Mouse (Mus musculus): ENCODE measurements around the gene Pde10a. TPM values are rescaled to one million over a fixed set of nuclear protein-coding genes. Genes with fewer than 3 reads are reported as not detected.

The Pde10a gene
- polyA plus RNA-seq (2016; fragmentation: Nextera tagmentation; extraction: Ambion mirVana): 11.4 and 15.2 TPM in 2 replicates

DNA sequence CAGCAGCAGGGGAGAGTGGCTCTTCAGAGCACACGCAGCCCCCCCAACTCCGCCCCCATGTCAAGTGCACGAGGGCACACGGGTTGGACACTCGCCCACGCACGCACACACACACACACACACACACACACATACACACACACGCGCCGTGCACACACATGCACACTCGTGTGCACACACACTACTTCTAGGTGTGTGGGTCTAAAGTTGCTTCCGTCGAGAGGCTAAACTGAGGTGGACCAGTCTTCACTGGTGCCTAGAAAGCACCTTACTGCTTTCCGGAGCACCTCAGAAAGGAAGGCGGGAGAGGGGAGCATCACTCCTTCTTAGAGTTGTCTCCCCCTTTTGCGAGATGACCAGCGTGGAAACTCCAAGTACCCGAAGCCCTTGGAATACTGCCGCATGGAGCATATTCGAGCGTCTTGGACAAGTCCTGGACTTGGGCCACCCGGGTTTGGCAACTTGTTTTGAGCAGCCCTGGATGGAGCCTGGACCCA, at the start of gene Pde10a:
Gene Pde10a, plus strand, starts transcription at position 148 of the 497 bp plus-strand sequence.
- peak; percentile 62 for ATAC-seq (ENCODE audit: low FRiP score, low read depth)
- H3K36me3 ChIP-seq: no peaks in the 10 kb centered on the region
- peak within 1 kb of the TSS; percentile 54; the same call in 1 of the 2 replicates for H3K9ac ChIP-seq
- H3K27me3 ChIP-seq (replicated peaks): peaks cover 43% of the 10 kb centered on the region
- H3K9me3 ChIP-seq: no peaks in the 10 kb centered on the region
- peak within 1 kb of the TSS; percentile 41 for H3K4me3 ChIP-seq
- H3K27ac ChIP-seq: no peak within 1 kb of the TSS
- H3K4me1 ChIP-seq: peaks cover 17% of the 10 kb centered on the region
- 1% methylated on average over 22 of the region's 22 CpGs for WGBS
- peak within 1 kb of the TSS; percentile 75 for H3K4me2 ChIP-seq (replicated peaks)

DNA sequence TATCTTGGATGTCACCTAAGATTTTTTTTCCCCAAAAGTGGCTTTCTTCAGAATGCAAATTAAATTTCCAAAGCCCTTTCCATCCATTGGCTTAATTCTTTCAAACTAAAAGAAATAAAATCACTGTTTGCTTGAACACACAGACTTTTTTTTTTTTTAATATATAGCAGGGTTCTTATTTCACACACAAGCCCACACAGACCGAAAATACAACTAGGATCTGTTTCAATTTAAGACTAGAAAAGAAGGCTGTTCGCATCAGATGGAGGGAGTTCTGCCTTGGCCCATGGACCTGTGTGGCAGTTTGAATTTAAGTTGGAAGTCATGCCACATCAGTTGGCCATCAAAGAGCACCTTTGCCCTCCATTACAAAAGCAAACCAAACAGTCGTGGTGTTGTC, 46.6 kb upstream of the Pde10a start:
- Histone ChIP-seq H3K36me3 (no peaks in the 10 kb centered on the region), H3K4me2 (replicated peaks) (no peak overlapping the region), H3K4me3 (no peak overlapping the region), H3K4me1 (peaks cover 4% of the 10 kb centered on the region; the same call in 1 of the 2 replicates), H3K27ac (no peak overlapping the region), H3K27me3 (replicated peaks) (no peaks in the 10 kb centered on the region), H3K9me3 (no peaks in the 10 kb centered on the region), H3K9ac (no peak overlapping the region)
- whole genome bisulfite sequencing: 88% methylated on average over 3 of the region's 3 CpGs
- ATAC-seq (ENCODE audit: low FRiP score, low read depth): no peak

- H3K36me3 ChIP-seq: no peaks in the 10 kb centered on the region
- H3K27me3 ChIP-seq (replicated peaks): no peaks in the 10 kb centered on the region
- H3K4me3 ChIP-seq: no peak overlapping the region
- 59% methylated on average over 9 of the region's 9 CpGs for WGBS
- H3K9me3 ChIP-seq: no peaks in the 10 kb centered on the region
- peaks cover 4% of the 10 kb centered on the region; the same call in 1 of the 2 replicates for H3K4me1 ChIP-seq
- no peak overlapping the region for H3K9ac ChIP-seq
- ATAC-seq (ENCODE audit: low FRiP score, low read depth): no peak
- no peak overlapping the region for H3K27ac ChIP-seq
- H3K4me2 ChIP-seq (replicated peaks): no peak overlapping the region
Measured at GRCm38 (mm10) chr17:8479493-8480128, 45.6 kb upstream of the Pde10a start.

DNA sequence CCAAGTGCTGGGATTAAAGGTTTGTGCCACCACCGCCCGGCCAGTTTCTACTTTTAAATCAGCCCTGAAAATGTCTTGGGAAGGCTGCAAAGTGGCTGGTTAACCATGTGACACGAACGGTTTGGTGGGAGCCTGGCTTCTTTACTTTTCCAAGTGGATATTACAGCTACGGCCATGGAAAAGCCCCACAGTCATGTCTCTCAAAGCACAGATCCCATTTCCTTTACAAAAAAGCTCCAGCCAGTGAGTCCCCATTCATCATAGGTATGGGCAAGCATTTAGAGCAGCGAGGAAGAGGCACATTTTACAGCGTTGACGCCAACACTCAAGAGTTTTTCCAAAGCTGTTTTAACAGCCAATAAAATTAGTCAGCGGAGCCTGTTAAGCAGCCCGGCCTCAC, 43.4 kb upstream of the Pde10a start:
- 62% methylated on average over 10 of the region's 10 CpGs for WGBS
- H3K27me3 ChIP-seq (replicated peaks): no peaks in the 10 kb centered on the region

DNA sequence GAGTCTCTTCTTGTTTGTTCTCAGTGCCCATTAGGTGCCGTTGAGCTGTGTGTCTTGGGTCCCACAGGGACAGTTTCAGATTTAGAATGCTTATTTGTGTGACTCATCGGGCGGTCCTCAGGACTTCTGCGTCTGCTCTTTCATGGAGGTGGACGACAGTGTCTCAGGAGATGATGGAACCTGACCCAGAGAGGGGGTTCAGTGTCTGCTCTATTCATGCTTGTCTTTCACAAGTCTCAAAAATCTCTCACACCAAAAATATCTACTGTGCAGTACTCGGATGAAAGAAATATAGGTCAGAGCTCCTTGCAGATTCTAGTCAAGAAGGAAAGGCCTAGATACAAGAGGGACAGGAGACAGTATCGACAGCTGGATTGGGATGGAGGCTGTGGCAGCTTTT, 42.3 kb upstream of the Pde10a start:
- H3K4me3 ChIP-seq: no peak overlapping the region
- ATAC-seq (ENCODE audit: low FRiP score, low read depth): no peak
- no peak overlapping the region for H3K9ac ChIP-seq
- H3K27ac ChIP-seq: no peak overlapping the region
- H3K9me3 ChIP-seq: no peaks in the 10 kb centered on the region
- no peak overlapping the region for H3K4me2 ChIP-seq (replicated peaks)
- H3K36me3 ChIP-seq: no peaks in the 10 kb centered on the region
- no peaks in the 10 kb centered on the region for H3K27me3 ChIP-seq (replicated peaks)
- peaks cover 4% of the 10 kb centered on the region; the same call in 1 of the 2 replicates for H3K4me1 ChIP-seq
- WGBS: 77% methylated on average over 7 of the region's 7 CpGs

More for the DNA sequence above, 43.4 kb upstream of the Pde10a start:
- Histone ChIP-seq H3K9me3 (no peaks in the 10 kb centered on the region), H3K9ac (no peak overlapping the region), H3K36me3 (no peaks in the 10 kb centered on the region), H3K4me3 (no peak overlapping the region), H3K4me1 (peaks cover 4% of the 10 kb centered on the region; the same call in 1 of the 2 replicates), H3K27ac (no peak overlapping the region), H3K4me2 (replicated peaks) (no peak overlapping the region)
- no peak for ATAC-seq (ENCODE audit: low FRiP score, low read depth)

DNA sequence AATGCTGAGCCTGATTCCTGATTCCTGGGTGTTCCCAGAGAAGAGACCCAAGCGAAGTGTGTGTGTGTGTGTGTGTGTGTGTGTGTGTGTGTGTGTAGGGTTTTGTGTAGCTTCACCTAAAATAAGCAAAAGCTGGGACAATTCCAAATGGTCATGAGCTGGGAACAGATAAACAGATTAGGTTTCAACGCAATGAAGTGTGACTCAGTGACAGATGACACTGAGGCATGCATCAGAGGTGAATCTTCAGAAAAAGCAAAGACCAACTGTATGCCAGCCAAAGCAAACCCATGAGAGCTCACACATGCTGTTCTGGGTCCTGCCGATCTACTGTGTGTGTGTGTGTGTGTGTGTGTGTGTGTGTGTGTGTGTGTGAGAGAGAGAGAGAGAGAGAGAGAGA, 40.9 kb upstream of the Pde10a start:
- no peaks in the 10 kb centered on the region for H3K9me3 ChIP-seq
- H3K4me2 ChIP-seq (replicated peaks): no peak overlapping the region
- H3K27ac ChIP-seq: no peak overlapping the region
- no peak for ATAC-seq (ENCODE audit: low FRiP score, low read depth)
- no peak overlapping the region for H3K4me3 ChIP-seq
- peaks cover 4% of the 10 kb centered on the region; the same call in 1 of the 2 replicates for H3K4me1 ChIP-seq
- H3K36me3 ChIP-seq: no peaks in the 10 kb centered on the region
- H3K9ac ChIP-seq: no peak overlapping the region
- 67% methylated on average over 3 of the region's 3 CpGs for WGBS
- H3K27me3 ChIP-seq (replicated peaks): no peaks in the 10 kb centered on the region

DNA sequence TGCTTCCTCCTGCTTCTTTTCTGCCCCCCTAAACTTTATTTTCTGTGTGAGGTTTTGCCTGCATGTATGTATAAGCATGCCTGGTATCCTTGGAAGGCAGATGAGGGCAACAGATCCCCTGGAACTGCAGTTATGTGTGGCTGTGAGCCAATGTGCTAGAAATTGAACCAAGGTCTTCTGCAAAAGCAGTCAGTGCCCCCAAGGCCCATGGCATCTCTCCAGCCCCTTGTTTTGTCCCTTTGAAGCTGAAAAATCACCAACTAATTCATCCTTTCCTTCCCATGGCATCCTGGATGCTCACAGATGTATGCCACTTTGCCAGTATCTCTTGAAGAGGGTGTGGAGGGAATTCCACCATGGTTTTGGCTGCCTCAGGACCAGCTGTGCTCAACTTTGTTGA, 40.0 kb upstream of the Pde10a start:
- H3K27me3 ChIP-seq (replicated peaks): no peaks in the 10 kb centered on the region
- H3K36me3 ChIP-seq: no peaks in the 10 kb centered on the region
- no peak overlapping the region for H3K27ac ChIP-seq
- no peak for ATAC-seq (ENCODE audit: low FRiP score, low read depth)
- H3K4me3 ChIP-seq: no peak overlapping the region
- no peak overlapping the region for H3K9ac ChIP-seq
- no peaks in the 10 kb centered on the region for H3K9me3 ChIP-seq
- H3K4me1 ChIP-seq: peaks cover 4% of the 10 kb centered on the region; the same call in 1 of the 2 replicates
- H3K4me2 ChIP-seq (replicated peaks): no peak overlapping the region

- Histone ChIP-seq H3K27ac (no peak overlapping the region), H3K9ac (no peak overlapping the region), H3K9me3 (no peaks in the 10 kb centered on the region), H3K36me3 (no peaks in the 10 kb centered on the region), H3K4me2 (replicated peaks) (no peak overlapping the region), H3K4me3 (no peak overlapping the region), H3K27me3 (replicated peaks) (no peaks in the 10 kb centered on the region), H3K4me1 (no peaks in the 10 kb centered on the region)
- WGBS: 63% methylated on average over 12 of the region's 12 CpGs
- no peak for ATAC-seq (ENCODE audit: low FRiP score, low read depth)
Measured at GRCm38 (mm10) chr17:8487824-8488223, 37.3 kb upstream of the Pde10a start.

DNA sequence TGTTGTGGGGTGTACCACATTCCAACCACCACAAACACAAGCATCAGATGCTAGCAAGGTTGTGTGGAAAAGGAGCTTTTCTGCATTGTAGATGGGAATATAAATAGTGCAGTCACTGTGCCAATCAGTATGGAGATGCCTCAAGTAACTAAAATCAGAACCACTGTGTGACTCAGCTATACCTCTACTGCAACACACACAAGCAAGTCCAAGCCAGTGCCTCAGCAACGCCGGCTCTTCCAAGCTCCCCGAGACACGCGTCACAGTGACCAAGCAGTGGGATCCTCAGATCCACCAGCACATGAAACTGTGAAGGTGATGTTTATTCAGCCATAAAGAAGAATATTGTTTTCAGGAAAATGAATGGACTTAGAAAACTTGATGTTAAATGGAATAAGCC, 34.2 kb upstream of the Pde10a start:
- 88% methylated on average over 5 of the region's 5 CpGs for WGBS
- Histone ChIP-seq H3K36me3 (no peaks in the 10 kb centered on the region), H3K4me2 (replicated peaks) (no peak overlapping the region), H3K27ac (no peak overlapping the region), H3K4me1 (no peaks in the 10 kb centered on the region), H3K9ac (no peak overlapping the region), H3K4me3 (no peak overlapping the region), H3K9me3 (no peaks in the 10 kb centered on the region), H3K27me3 (replicated peaks) (no peaks in the 10 kb centered on the region)
- no peak for ATAC-seq (ENCODE audit: low FRiP score, low read depth)

DNA sequence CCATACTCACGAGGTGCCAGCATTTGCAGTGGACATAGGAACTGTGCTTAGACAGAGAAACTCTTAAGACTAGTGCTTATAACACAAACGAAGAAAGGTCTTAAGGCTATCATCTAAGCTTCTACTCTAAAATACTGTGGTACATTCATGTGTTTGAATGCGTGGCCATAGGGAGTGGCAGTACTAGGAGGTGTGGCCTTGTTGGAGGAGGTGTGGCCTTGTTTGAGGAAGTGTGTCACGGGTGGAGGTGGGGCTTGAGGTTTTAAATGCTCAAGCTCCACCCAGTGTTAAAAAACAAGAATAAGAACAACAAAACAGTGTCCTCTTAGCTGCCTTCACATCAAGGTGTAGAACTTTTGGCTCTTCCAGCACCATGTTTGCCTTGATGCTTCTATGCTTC, 31.7 kb upstream of the Pde10a start:
- Histone ChIP-seq H3K9ac (no peak overlapping the region), H3K4me3 (no peak overlapping the region), H3K4me1 (no peaks in the 10 kb centered on the region), H3K4me2 (replicated peaks) (no peak overlapping the region), H3K27me3 (replicated peaks) (no peaks in the 10 kb centered on the region; the same call in 1 of the 2 replicates), H3K27ac (no peak overlapping the region), H3K36me3 (no peaks in the 10 kb centered on the region), H3K9me3 (no peaks in the 10 kb centered on the region)
- WGBS: 88% methylated on average over 4 of the region's 4 CpGs
- ATAC-seq (ENCODE audit: low FRiP score, low read depth): no peak

DNA sequence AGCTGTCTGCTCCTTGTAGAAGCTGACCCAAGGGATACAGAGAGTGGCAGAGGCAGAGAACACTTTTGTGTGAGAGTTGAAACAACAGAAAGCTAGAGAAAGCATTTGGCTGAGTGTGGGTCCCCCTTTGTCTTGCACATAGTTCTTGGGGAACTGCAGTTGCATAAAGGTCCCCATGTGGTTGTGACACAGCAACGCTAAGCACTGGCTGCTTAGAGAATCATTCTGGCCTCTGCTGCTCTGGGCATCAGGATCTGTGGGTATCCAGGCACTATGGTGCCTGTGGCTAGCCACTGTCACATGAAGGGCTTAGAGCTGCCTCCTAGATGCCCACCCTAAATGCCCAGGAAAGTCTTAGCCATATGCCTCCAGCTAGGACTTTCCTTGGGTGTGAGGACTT, 27.0 kb upstream of the Pde10a start:
- Histone ChIP-seq H3K4me1 (no peaks in the 10 kb centered on the region), H3K9ac (no peak overlapping the region), H3K36me3 (no peaks in the 10 kb centered on the region), H3K27me3 (replicated peaks) (no peaks in the 10 kb centered on the region; the same call in 1 of the 2 replicates), H3K4me3 (no peak overlapping the region), H3K27ac (no peak overlapping the region), H3K4me2 (replicated peaks) (no peak overlapping the region), H3K9me3 (no peaks in the 10 kb centered on the region)
- ATAC-seq (ENCODE audit: low FRiP score, low read depth): no peak
- WGBS: 87% methylated on average over 1 of the region's 1 CpGs

DNA sequence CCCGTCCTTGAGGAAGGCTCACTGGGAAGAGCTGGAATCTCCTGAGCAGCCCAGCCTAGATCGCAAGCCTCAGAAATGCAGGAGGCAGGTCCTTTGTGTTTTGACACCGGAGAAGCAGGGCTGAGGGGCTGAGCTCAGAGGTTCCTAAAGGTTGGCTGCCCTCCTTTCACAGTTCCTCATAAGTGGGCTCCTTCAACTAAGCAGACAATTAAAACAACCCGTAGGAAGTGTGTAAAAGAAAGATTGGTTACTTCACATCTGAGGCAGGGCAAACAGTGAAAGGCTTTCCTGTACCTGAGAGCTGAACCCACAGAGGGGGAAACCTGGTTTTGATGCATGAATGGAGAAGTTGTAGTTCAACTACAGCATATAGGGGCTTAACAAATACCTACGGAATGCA, 26.5 kb upstream of the Pde10a start:
- 52% methylated on average over 5 of the region's 5 CpGs for WGBS
- Histone ChIP-seq H3K36me3 (no peaks in the 10 kb centered on the region), H3K9ac (no peak overlapping the region), H3K27ac (no peak overlapping the region), H3K4me3 (no peak overlapping the region), H3K9me3 (no peaks in the 10 kb centered on the region), H3K4me1 (no peaks in the 10 kb centered on the region), H3K4me2 (replicated peaks) (no peak overlapping the region), H3K27me3 (replicated peaks) (no peaks in the 10 kb centered on the region; the same call in 1 of the 2 replicates)
- ATAC-seq (ENCODE audit: low FRiP score, low read depth): no peak

DNA sequence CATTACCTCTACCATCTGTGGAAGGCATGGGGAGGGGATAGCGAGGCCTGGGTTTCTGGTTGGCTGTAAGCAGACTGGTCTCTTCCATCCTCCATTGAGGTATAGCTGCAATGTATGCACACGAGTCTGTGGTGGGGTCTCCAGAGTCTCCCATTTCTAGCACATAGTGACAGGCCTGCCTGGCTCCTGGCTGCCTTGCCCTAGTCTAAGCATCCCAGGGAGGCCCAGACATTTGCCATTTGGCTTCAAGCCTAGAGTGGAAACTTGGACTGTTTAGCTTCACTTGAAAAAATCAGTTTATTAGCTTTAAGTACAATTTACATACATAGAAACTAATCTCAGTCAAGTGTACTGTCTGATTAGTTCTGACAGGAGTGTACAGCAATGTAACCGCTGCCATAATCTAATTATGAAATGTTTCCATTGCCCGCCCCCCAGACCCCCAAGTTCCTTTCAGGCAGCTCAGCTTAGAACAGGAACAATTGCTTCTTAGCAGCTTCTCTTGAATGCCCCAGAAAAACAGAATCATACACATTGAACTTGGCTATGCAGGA, 25.5 kb upstream of the Pde10a start:
- Histone ChIP-seq H3K27me3 (replicated peaks) (peaks cover 9% of the 10 kb centered on the region), H3K9me3 (no peaks in the 10 kb centered on the region), H3K36me3 (no peaks in the 10 kb centered on the region), H3K9ac (no peak overlapping the region), H3K4me1 (no peaks in the 10 kb centered on the region), H3K27ac (no peak overlapping the region), H3K4me2 (replicated peaks) (no peak overlapping the region), H3K4me3 (no peak overlapping the region)
- no peak for ATAC-seq (ENCODE audit: low FRiP score, low read depth)
- 80% methylated on average over 4 of the region's 4 CpGs for WGBS
